Mouse (Mus musculus) forebrain, embryonic 16.5 days (tissue): ENCODE data around the gene Rtl4. TPM values are rescaled to one million over a fixed set of nuclear protein-coding genes. Genes with fewer than 3 reads are reported as not detected.

Experiments
- ATAC-seq: fragments of 200-750 bp; cut with Nextera tagmentation; 2 replicates; pipeline ENCODE4 v1.8.0; 2017; ENCODE audit warnings: mild to moderate bottlenecking, moderate library complexity
- H3K27ac ChIP-seq: fragments of 300-500 bp; sonication (generic); 2 replicates; pipeline ENCODE4 v1.5.1; 2014; ENCODE audit warnings: low read length, control low read depth
- H3K27me3 ChIP-seq: fragments of 300-500 bp; sonication (generic); replicated peaks from 2 replicates; pipeline ENCODE4 v1.6.1; 2014; ENCODE audit warnings: low read length; ENCODE audit not compliant: control insufficient read depth, insufficient read depth
- H3K36me3 ChIP-seq: fragments of 300-500 bp; sonication (generic); 2 replicates; pipeline ENCODE4 v1.6.1; 2014; ENCODE audit not compliant: control insufficient read depth, insufficient read depth
- H3K4me1 ChIP-seq: fragments of 300-500 bp; sonication (generic); replicated peaks from 2 replicates; pipeline ENCODE4 v1.6.1; 2014; ENCODE audit warnings: low read length; ENCODE audit not compliant: control insufficient read depth, insufficient read depth
- H3K4me2 ChIP-seq: fragments of 300-500 bp; sonication (generic); 2 replicates; pipeline ENCODE4 v1.6.1; 2014; ENCODE audit warnings: mild to moderate bottlenecking, low read length, control low read depth
- H3K4me3 ChIP-seq: fragments of 300-500 bp; sonication (generic); replicated peaks from 2 replicates; pipeline ENCODE4 v1.5.1; 2014; ENCODE audit warnings: mild to moderate bottlenecking, low read length, control low read depth
- H3K9ac ChIP-seq: fragments of 300-500 bp; sonication (generic); replicated peaks from 2 replicates; pipeline ENCODE4 v1.6.1; 2014; ENCODE audit warnings: low read depth, low read length, control low read depth
- H3K9me3 ChIP-seq: fragments of 300-500 bp; sonication (generic); 2 replicates; pipeline ENCODE4 v1.6.1; 2016; ENCODE audit warnings: low read length; ENCODE audit not compliant: control insufficient read depth
- WGBS: fragments of 180-500 bp; shearing (Covaris S2); extraction: QIAGEN DNeasy Blood & Tissue Kit; methylation state at CpG from one replicate; pipeline ENCODE4 v1.1.7; 2014; 5-methylcytosine and 5-hydroxymethylcytosine counted together
- microRNA counts: library from miRNA; unstranded; fragments of <30 nt; microRNA quantifications from one replicate; lab custom pipeline; 2016
- microRNA-seq: library from miRNA; unstranded; fragments of <30 nt; microRNA quantifications from one replicate; pipeline ENCODE4, GENCODE M21; 2017
- polyA plus RNA-seq: library from polyadenylated mRNA; unstranded; fragments of >200 nt; fragmentation: Nextera tagmentation; extraction: Ambion mirVana; gene quantifications from 2 replicates; pipeline ENCODE4 v1.2.1, GENCODE M21; 2015

Gene Rtl4
- polyA plus RNA-seq, 1 experiment from 2014 or later = 0.54 TPM

DNA sequence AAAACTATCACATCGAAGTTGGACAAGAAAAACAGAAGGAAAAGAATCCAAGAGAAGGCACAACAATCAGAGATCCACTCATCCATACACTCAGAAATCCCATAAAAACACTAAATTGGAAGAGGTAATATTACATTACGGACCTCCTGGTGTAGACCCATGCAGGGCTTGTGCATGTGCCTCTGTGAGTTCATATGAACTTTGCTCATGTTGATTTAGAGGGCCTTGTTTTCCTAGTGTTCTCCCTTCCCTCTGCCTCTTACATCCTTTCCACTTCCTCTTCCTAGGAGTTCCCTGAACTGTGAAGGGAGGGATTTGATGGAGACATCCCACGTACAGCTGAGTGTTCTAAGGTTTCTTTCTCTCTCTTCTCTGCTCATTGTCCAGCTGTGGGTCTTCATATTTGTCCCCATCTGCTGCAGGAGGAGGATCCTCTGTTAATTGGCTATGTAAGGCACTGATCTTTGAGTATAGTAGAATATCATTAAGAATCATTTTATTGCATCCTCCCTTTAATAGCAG is 58.9 kb downstream of the Rtl4 start:
- Histone ChIP-seq H3K4me3 (no peak overlapping the region), H3K9ac (no peak overlapping the region), H3K4me2 (no peak overlapping the region), H3K9me3 (no peaks in the 10 kb centered on the region), H3K27ac (no peak overlapping the region), H3K4me1 (no peaks in the 10 kb centered on the region), H3K36me3 (no peaks in the 10 kb centered on the region), H3K27me3 (no peaks in the 10 kb centered on the region)
- no peak for ATAC-seq
- WGBS = 76% methylated on average over 3 of the region's 3 CpGs

DNA sequence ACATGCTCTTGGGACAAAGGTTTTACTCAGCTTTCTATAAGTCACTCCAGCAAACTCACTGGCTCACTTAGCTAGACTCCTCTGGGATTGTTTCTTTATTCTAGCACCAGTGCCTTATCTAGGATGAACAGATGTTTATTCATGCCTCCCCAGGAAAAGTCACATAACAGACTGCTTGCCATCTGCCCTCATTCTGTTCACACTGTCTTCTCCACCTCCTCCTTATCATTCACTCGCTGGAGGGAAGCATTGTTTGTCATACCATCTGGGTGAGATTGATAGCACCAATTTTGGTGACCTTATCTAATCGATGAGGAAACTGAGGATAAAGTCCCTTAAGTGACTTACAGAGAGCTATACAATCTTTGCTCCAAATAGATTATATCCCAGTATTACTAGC is 298.3 kb downstream of the Rtl4 start:
- ATAC-seq = no peak
- Histone ChIP-seq H3K27me3 (no peaks in the 10 kb centered on the region), H3K9me3 (no peaks in the 10 kb centered on the region), H3K36me3 (no peaks in the 10 kb centered on the region), H3K4me1 (no peaks in the 10 kb centered on the region), H3K4me2 (no peak overlapping the region), H3K4me3 (no peak overlapping the region), H3K27ac (no peak overlapping the region), H3K9ac (no peak overlapping the region)
- 65% methylated on average over 2 of the region's 2 CpGs for WGBS

DNA sequence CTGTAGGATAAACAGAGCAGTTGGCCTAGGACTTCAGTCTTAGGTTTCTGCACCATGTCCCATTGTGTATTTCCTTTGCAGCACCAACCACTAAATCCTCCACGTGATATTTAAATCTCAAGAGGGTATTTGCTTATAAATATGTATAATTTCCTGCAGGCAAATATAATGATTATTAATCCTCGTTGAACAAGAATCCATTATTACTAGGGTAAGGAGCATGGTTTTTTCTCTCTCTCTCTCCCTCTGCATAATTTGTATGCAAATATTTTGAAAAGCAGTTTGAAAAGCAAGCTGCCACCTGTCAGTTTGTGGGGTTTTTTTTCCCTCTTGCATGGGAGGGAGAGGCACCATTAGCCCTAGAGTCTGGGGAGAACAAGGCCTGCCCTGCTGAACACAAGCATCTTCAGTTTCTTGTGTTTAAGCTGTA is 376.8 kb downstream of the Rtl4 start:
- Histone ChIP-seq H3K4me3 (no peak overlapping the region), H3K36me3 (no peaks in the 10 kb centered on the region), H3K27ac (no peak overlapping the region), H3K4me2 (no peak overlapping the region), H3K9ac (no peak overlapping the region), H3K27me3 (no peaks in the 10 kb centered on the region), H3K9me3 (no peaks in the 10 kb centered on the region), H3K4me1 (no peaks in the 10 kb centered on the region)
- WGBS = 18% methylated on average over 2 of the region's 2 CpGs
- peak; percentile 69; the same call in 1 of the 2 replicates for ATAC-seq

DNA sequence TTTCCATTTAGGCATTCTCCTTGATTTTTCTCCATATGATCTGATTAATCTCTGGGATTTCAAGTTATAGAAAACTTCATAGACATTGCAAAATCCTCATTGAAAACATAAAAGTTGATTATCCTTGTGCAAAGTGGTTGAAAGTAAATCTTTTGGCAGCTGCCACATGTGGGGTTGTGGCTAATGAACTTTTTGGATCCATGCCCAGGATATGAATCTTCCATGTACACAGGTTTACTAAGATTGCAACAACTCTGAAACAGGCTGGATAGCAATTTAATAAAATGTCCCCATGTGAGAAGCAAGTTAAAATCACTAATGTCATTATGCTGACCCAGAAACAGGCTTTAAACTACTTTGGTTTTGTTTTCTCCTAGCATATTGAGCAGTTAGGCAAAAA is 401.1 kb downstream of the Rtl4 start:
- H3K27ac ChIP-seq = no peak overlapping the region
- H3K9ac ChIP-seq = no peak overlapping the region
- no peak overlapping the region for H3K4me2 ChIP-seq
- H3K36me3 ChIP-seq = no peaks in the 10 kb centered on the region
- no peaks in the 10 kb centered on the region for H3K4me1 ChIP-seq
- no peak overlapping the region for H3K4me3 ChIP-seq
- H3K9me3 ChIP-seq = no peaks in the 10 kb centered on the region
- H3K27me3 ChIP-seq = no peaks in the 10 kb centered on the region
- no peak for ATAC-seq

DNA sequence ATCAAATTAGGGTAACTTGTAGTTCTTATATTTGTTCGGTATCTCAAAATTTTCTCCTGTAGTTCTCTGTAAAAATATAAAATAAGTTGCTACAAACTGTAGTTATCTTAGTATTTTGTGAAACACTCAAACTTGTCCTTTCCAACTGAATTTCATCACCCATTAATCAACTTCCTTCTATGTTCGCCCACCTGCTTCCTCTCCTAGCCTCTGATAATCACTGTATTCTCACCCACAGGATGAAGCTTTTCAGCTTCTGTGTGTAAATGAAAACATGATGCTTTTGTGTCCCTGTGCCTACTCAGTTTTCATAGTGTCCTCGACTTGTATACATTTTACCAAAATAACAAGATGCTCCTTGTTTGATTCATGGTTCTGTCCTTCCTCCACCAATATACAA is 401.7 kb downstream of the Rtl4 start:
- Histone ChIP-seq H3K4me3 (no peak overlapping the region), H3K4me1 (no peaks in the 10 kb centered on the region), H3K36me3 (no peaks in the 10 kb centered on the region), H3K27me3 (no peaks in the 10 kb centered on the region), H3K4me2 (no peak overlapping the region), H3K27ac (no peak overlapping the region), H3K9ac (no peak overlapping the region), H3K9me3 (no peaks in the 10 kb centered on the region)
- 77% methylated on average over 3 of the region's 3 CpGs for WGBS
- no peak for ATAC-seq

DNA sequence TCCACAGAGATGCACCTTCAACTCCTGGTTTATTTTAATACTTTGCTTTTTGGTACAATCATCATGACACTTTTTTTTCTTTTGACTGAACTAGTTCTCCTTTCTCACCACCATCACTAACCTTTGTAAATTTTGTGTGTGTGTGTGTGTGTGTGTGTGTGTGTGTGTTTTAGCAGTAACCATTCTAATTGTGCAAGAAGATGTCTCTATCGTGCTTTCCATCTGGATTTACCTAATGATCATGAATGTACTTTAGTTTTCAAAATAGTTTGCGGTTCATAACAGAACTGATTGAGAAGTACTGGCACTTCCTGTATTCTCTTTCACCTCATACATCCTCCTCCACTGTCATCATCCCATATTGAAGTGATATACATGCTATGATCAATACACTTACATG is 402.3 kb downstream of the Rtl4 start:
- 90% methylated on average over 2 of the region's 2 CpGs for WGBS
- Histone ChIP-seq H3K9me3 (no peaks in the 10 kb centered on the region), H3K36me3 (no peaks in the 10 kb centered on the region), H3K4me2 (no peak overlapping the region), H3K4me1 (no peaks in the 10 kb centered on the region), H3K27ac (no peak overlapping the region), H3K4me3 (no peak overlapping the region), H3K27me3 (no peaks in the 10 kb centered on the region), H3K9ac (no peak overlapping the region)
- no peak for ATAC-seq

MicroRNAs encoded within 50 kb of the gene (microRNA counts, 519-probe panel; counts per million panel counts)
- microRNA mmu-miR-3472 (lab: Ali Mortazavi, UCI) = 1,653 counts per million, percentile 17 among the panel's probes with 10 or more counts

Small RNA genes lying within 50 kb of the gene (microRNA-seq; reads per million reads assigned to microRNA genes)
- not detected for gene Mir3472

Other genes with a start within 250 kb of the Rtl4 start
- gene Trpc5os, start 232.3 kb upstream of the Rtl4 start, polyA plus RNA-seq = 0.08 TPM in 1 of 2 replicates, not detected in the other
- 1.0 and 1.7 TPM in 2 replicates for gene Trpc5, start 727 bp upstream of the Rtl4 start, polyA plus RNA-seq